Comparison of ENCODE assay signal across 9 mouse cellular contexts in the genomic region with DNA sequence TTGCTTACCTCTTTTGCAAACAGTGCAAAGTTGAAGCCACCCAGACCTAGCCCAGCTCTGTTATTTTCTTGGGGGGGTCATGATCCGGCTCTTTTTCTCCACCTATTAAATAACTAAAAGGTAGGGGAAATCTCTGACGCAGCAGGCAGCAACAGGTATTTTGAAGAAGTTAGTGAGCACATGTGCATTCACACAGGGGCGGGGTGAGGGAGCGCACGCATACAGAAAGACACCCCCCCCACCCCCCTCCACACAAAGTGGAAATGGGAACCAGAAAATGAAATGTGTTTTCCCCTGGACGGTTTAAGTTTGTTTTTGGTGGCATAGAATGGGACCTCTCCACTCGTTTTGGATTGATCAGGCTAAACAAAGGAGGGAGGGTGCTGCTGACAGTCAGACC. TPM values are rescaled to one million over a fixed set of nuclear protein-coding genes. Genes with fewer than 3 reads are reported as not detected.
A peak's percentile ranks its signal among the peaks of the same experiment; 100 is the strongest.
DNase-seq lines count a peak whose midpoint lies in the region; ATAC-seq and TF ChIP-seq lines count a peak whose summit lies in the region.
"Had no signal": no experiment of that assay in that cellular context is flagged by ENCODE, and none has a peak within 500 bp of the region (broad histone marks: within the 10 kb centered on the region; RNA-seq: fewer than 3 reads in every experiment).

No protein-coding gene starts in this region.

- no peak for DNase-seq in layer of hippocampus, adult 2 months (ENCODE audit: low spot score in 2 of 2)
- no peak for DNase-seq in layer of hippocampus, adult 9-10 months (ENCODE audit: low spot score)
- no peak for DNase-seq in limb, embryonic 11.5 days (ENCODE audit: low spot score)
- DNase-seq in MN1 (ENCODE audit: low spot score) = no peak
- DNase-seq in testis, postnatal 10 days (ENCODE audit: low spot score) = no peak
- no peak for DNase-seq in right cerebral cortex, postnatal 25 days

- peak overlapping the region; percentile 86; the same call in 1 of the 2 replicates for H3K27ac ChIP-seq in layer of hippocampus, adult 2 months
- H3K27ac ChIP-seq in embryonic facial prominence, embryonic 12.5 days = no peak overlapping the region
- H3K27ac ChIP-seq in limb, embryonic 11.5 days (replicated peaks; ENCODE audit: low read depth, low read length) = no peak overlapping the region
- H3K27ac ChIP-seq in neural tube, embryonic 13.5 days (replicated peaks) = no peak overlapping the region

- 0 out of 2 replicates have a peak, but pooled peaks cover 7% of the 10 kb centered on the region for H3K27me3 ChIP-seq in embryonic facial prominence, embryonic 12.5 days
- H3K27me3 ChIP-seq in limb, embryonic 11.5 days (ENCODE audit: control insufficient read depth, insufficient read depth, low read length) = no peaks in the 10 kb centered on the region
- peaks cover 34% of the 10 kb centered on the region for H3K27me3 ChIP-seq in neural tube, embryonic 13.5 days

- H3K4me2 ChIP-seq in embryonic facial prominence, embryonic 12.5 days (replicated peaks) = peak overlapping the region; percentile 78
- peak overlapping the region; percentile 51 for H3K4me2 ChIP-seq in limb, embryonic 11.5 days (ENCODE audit: low read depth, severe bottlenecking)
- H3K4me2 ChIP-seq in neural tube, embryonic 13.5 days = peak overlapping the region; percentile 76

- 2% methylated on average over 7 of the region's 7 CpGs for WGBS in embryonic facial prominence, embryonic 12.5 days
- 8% methylated on average over 7 of the region's 7 CpGs for WGBS in limb, embryonic 11.5 days
- 11% methylated on average over 7 of the region's 7 CpGs for WGBS in neural tube, embryonic 13.5 days

- TF ChIP-seq CTCF in layer of hippocampus, adult 2 months (conservative IDR thresholded peaks at IDR 0.05) = no peak

- no peaks in the 10 kb centered on the region for H3K9me3 ChIP-seq in embryonic facial prominence, embryonic 12.5 days
- H3K9me3 ChIP-seq in limb, embryonic 11.5 days (ENCODE audit: control insufficient read depth, low read length) = no peaks in the 10 kb centered on the region
- no peaks in the 10 kb centered on the region for H3K9me3 ChIP-seq in neural tube, embryonic 13.5 days

- H3K4me1 ChIP-seq in embryonic facial prominence, embryonic 12.5 days = no peaks in the 10 kb centered on the region
- H3K4me1 ChIP-seq in limb, embryonic 11.5 days (ENCODE audit: control insufficient read depth, insufficient read depth, low read length) = no peaks in the 10 kb centered on the region
- H3K4me1 ChIP-seq in neural tube, embryonic 13.5 days (replicated peaks) = peaks cover 20% of the 10 kb centered on the region

- peak overlapping the region; percentile 78 for H3K4me3 ChIP-seq in layer of hippocampus, adult 2 months
- H3K4me3 ChIP-seq in embryonic facial prominence, embryonic 12.5 days = peak overlapping the region; percentile 49
- peak overlapping the region; percentile 39 for H3K4me3 ChIP-seq in limb, embryonic 11.5 days (ENCODE audit: low read depth, low read length)
- H3K4me3 ChIP-seq in neural tube, embryonic 13.5 days = peak overlapping the region; percentile 46

- H3K36me3 ChIP-seq in embryonic facial prominence, embryonic 12.5 days = no peaks in the 10 kb centered on the region
- no peaks in the 10 kb centered on the region for H3K36me3 ChIP-seq in limb, embryonic 11.5 days (ENCODE audit: control insufficient read depth, insufficient read depth, low read length)
- no peaks in the 10 kb centered on the region for H3K36me3 ChIP-seq in neural tube, embryonic 13.5 days

- no peak overlapping the region for H3K9ac ChIP-seq in embryonic facial prominence, embryonic 12.5 days
- no peak overlapping the region for H3K9ac ChIP-seq in limb, embryonic 11.5 days (ENCODE audit: low read length)
- no peak overlapping the region for H3K9ac ChIP-seq in neural tube, embryonic 13.5 days

- ATAC-seq in embryonic facial prominence, embryonic 12.5 days (ENCODE audit: insufficient number of reproducible peaks, insufficient read depth, low FRiP score, low TSS enrichment) = no peak
- no peak for ATAC-seq in limb, embryonic 11.5 days (ENCODE audit: insufficient number of reproducible peaks, low FRiP score, low TSS enrichment, low read depth)
- ATAC-seq in neural tube, embryonic 13.5 days (ENCODE audit: low read depth) = no peak

RNA-seq across cellular contexts. Expression of gene Rnase4, which starts 7.1 kb away (rescaled TPM):
- 10 to 100 TPM; 15.0 to 18.0 TPM for total RNA-seq in layer of hippocampus, adult 2 months (2021)
- polyA plus RNA-seq in embryonic facial prominence, embryonic 12.5 days (2016; fragmentation: Nextera tagmentation; extraction: Ambion mirVana) = 17.8 and 18.9 TPM in 2 replicates
- 7.1 and 8.8 TPM in 2 replicates for polyA plus RNA-seq in limb, embryonic 11.5 days (2014; fragmentation: Nextera tagmentation; extraction: Ambion mirVana)
- 16.1 and 17.0 TPM in 2 replicates for polyA plus RNA-seq in neural tube, embryonic 13.5 days (2015; fragmentation: Nextera tagmentation; extraction: Ambion mirVana)

RNA-seq across cellular contexts. Expression of gene Ang, which starts 7.1 kb away (rescaled TPM):
- total RNA-seq in layer of hippocampus, adult 2 months (2021) = 1 to 10 TPM; 3.5 to 4.8 TPM
- polyA plus RNA-seq in embryonic facial prominence, embryonic 12.5 days (2016; fragmentation: Nextera tagmentation; extraction: Ambion mirVana) = 4.1 and 4.5 TPM in 2 replicates
- polyA plus RNA-seq in limb, embryonic 11.5 days (2014; fragmentation: Nextera tagmentation; extraction: Ambion mirVana) = 1.9 and 2.2 TPM in 2 replicates
- polyA plus RNA-seq in neural tube, embryonic 13.5 days (2015; fragmentation: Nextera tagmentation; extraction: Ambion mirVana) = 3.7 and 3.9 TPM in 2 replicates

RNA-seq across cellular contexts. Expression of gene Olfr750, which starts 9.6 kb away (rescaled TPM):
- total RNA-seq in layer of hippocampus, adult 2 months (2021) = not detected
- polyA plus RNA-seq in embryonic facial prominence, embryonic 12.5 days (2016; fragmentation: Nextera tagmentation; extraction: Ambion mirVana) = not detected in 2 replicates
- polyA plus RNA-seq in limb, embryonic 11.5 days (2014; fragmentation: Nextera tagmentation; extraction: Ambion mirVana) = not detected in 2 replicates
- not detected in 2 replicates for polyA plus RNA-seq in neural tube, embryonic 13.5 days (2015; fragmentation: Nextera tagmentation; extraction: Ambion mirVana)
- total RNA-seq: adrenal gland, postnatal 36 days had no signal

RNA-seq across cellular contexts. Expression of gene Rnase12, which starts 26.3 kb away (rescaled TPM):
- total RNA-seq in layer of hippocampus, adult 2 months (2021) = not detected
- not detected in 2 replicates for polyA plus RNA-seq in embryonic facial prominence, embryonic 12.5 days (2016; fragmentation: Nextera tagmentation; extraction: Ambion mirVana)
- not detected in 2 replicates for polyA plus RNA-seq in limb, embryonic 11.5 days (2014; fragmentation: Nextera tagmentation; extraction: Ambion mirVana)
- polyA plus RNA-seq in neural tube, embryonic 13.5 days (2015; fragmentation: Nextera tagmentation; extraction: Ambion mirVana) = not detected in 2 replicates
- total RNA-seq: adrenal gland, postnatal 36 days had no signal

RNA-seq across cellular contexts. Expression of gene Eddm3b, which starts 30.4 kb away (rescaled TPM):
- not detected for total RNA-seq in layer of hippocampus, adult 2 months (2021)
- polyA plus RNA-seq in embryonic facial prominence, embryonic 12.5 days (2016; fragmentation: Nextera tagmentation; extraction: Ambion mirVana) = not detected in 2 replicates
- not detected in 2 replicates for polyA plus RNA-seq in limb, embryonic 11.5 days (2014; fragmentation: Nextera tagmentation; extraction: Ambion mirVana)
- not detected in 2 replicates for polyA plus RNA-seq in neural tube, embryonic 13.5 days (2015; fragmentation: Nextera tagmentation; extraction: Ambion mirVana)
- total RNA-seq: adrenal gland, postnatal 36 days had no signal
